Mouse (Mus musculus): ENCODE data around the gene Cdk20.

- TF ChIP-seq MAFK (IDR thresholded peaks at IDR 0.05; ENCODE audit: insufficient read depth, low read depth, low read length) (no peak), ZC3H11A (IDR thresholded peaks at IDR 0.05; ENCODE audit: borderline replicate concordance, low read depth, low read length) (no peak)
Observed at GRCm38 (mm10) chr13:64398065-64398464, 34.0 kb upstream of the Cdk20 start.

Measured in ES-E14 (cell line).